Mouse (Mus musculus): Measurements from ENCODE around the gene Gnao1.

DNA sequence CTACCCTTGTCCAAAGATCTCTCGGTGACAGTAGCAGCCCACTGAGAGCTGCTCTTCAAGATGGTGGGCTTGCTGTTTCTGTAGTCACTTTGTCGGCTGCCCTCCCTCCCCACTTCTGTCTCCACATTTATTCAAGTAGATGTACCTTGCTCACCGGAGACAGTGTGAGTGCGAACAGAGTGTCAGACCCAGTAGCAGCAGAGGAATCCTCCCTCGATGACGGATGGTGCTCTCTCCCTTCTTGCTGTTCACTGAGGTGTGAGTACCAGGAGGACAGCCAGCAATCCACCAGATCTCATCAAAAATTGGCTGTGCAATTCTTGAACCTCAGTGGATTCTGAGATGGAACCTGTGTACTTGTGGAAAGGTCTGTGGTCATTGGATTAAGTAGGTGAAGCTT lies 6.5 kb downstream of the Gnao1 start:
- TF ChIP-seq CTCF (IDR thresholded peaks at IDR 0.05; ENCODE audit: low read depth, low read length) (no peak), POLR2A (IDR thresholded peaks at IDR 0.05; ENCODE audit: borderline replicate concordance, low read depth, low read length) (no peak)
